ENCODE assay signal across 14 mouse cellular contexts in the genomic region with DNA sequence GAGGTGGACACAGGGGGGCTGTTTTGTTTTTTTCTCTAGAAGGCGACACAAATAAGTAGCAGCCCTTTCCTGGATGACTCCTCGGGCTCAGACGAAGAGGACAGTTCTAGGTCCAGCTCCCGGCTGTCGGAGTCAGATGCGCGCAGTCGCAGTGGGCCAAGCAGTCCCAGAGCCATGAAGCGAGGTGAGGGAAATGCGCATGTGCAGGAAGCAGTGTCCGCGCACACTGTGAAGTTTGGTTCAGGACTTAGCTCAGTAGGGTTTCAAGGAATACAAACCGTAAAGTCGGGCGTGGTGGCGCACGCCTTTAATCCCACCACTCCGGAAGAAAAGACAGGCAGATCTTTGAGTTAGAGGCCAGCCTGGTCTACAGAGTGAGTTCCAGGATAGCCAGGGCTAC. TPM values are rescaled to one million over a fixed set of nuclear protein-coding genes. Genes with fewer than 3 reads are reported as not detected.
A peak's percentile ranks its signal among the peaks of the same experiment; 100 is the strongest.
DNase-seq lines count a peak whose midpoint lies in the region; ATAC-seq and TF ChIP-seq lines count a peak whose summit lies in the region.
"Had no signal": no experiment of that assay in that cellular context is flagged by ENCODE, and none has a peak within 500 bp of the region (broad histone marks: within the 10 kb centered on the region; RNA-seq: fewer than 3 reads in every experiment).

No protein-coding gene starts in this region.

- 85% methylated on average over 18 of the region's 18 CpGs for WGBS in lung, adult 2 months
- WGBS in forebrain, embryonic 15.5 days, result 74% methylated on average over 18 of the region's 18 CpGs

- no peak for TF ChIP-seq POLR2A in lung, adult 2 months (IDR thresholded peaks at IDR 0.05; ENCODE audit: borderline replicate concordance, extremely low read depth, low read depth, low read length)

- ATAC-seq in forebrain, embryonic 15.5 days (replicated peaks), result 0 out of 2 replicates have a peak, but pooled peaks have one; percentile 51
- ATAC-seq: Patski had no signal

- H3K27ac ChIP-seq in forebrain, embryonic 15.5 days (replicated peaks), result no peak overlapping the region
- H3K27ac ChIP-seq: embryonic facial prominence, embryonic 12.5 days; gastrocnemius, adult 2 months; limb, embryonic 12.5 days had no signal

- H3K9me3 ChIP-seq in forebrain, embryonic 15.5 days, result no peaks in the 10 kb centered on the region
- H3K9me3 ChIP-seq: embryonic facial prominence, embryonic 12.5 days; limb, embryonic 12.5 days had no signal

- no peak overlapping the region for H3K4me3 ChIP-seq in lung, adult 2 months (replicated peaks; ENCODE audit: extremely low read depth, low read depth, low read length)
- H3K4me3 ChIP-seq in forebrain, embryonic 15.5 days, result peak overlapping the region; percentile 21
- H3K4me3 ChIP-seq: embryonic facial prominence, embryonic 12.5 days; gastrocnemius, adult 2 months; limb, embryonic 12.5 days had no signal

- H3K36me3 ChIP-seq in forebrain, embryonic 15.5 days, result no peaks in the 10 kb centered on the region
- H3K36me3 ChIP-seq: embryonic facial prominence, embryonic 12.5 days had no signal

- no peaks in the 10 kb centered on the region for H3K4me1 ChIP-seq in lung, adult 2 months (ENCODE audit: control insufficient read depth, insufficient read depth, low read length)
- peaks cover 3% of the 10 kb centered on the region for H3K4me1 ChIP-seq in forebrain, embryonic 15.5 days
- H3K4me1 ChIP-seq: limb, embryonic 12.5 days had no signal

- no peak for TF ChIP-seq CTCF in lung, adult 2 months (IDR thresholded peaks at IDR 0.05; ENCODE audit: insufficient read depth, low read length)

- H3K4me2 ChIP-seq in forebrain, embryonic 15.5 days (replicated peaks), result peak overlapping the region; percentile 29
- H3K4me2 ChIP-seq: embryonic facial prominence, embryonic 12.5 days; limb, embryonic 12.5 days had no signal

- H3K27me3 ChIP-seq in forebrain, embryonic 15.5 days, result no peaks in the 10 kb centered on the region
- H3K27me3 ChIP-seq: embryonic facial prominence, embryonic 12.5 days; limb, embryonic 12.5 days; Patski had no signal

- no peak overlapping the region for H3K9ac ChIP-seq in forebrain, embryonic 15.5 days (replicated peaks)
- H3K9ac ChIP-seq: embryonic facial prominence, embryonic 12.5 days; limb, embryonic 12.5 days had no signal

- peak; percentile 8 to 15 for DNase-seq in adrenal gland, postnatal 36 days
- DNase-seq in adrenal gland, postnatal 10 days, result no peak
- DNase-seq in lung, postnatal 14 days, result peak; percentile 7
- no peak for DNase-seq in lung, adult 2 months
- peak; percentile 38 for DNase-seq in retina, embryonic 14.5 days (ENCODE audit: low spot score)
- DNase-seq in thymus, postnatal 0 days (ENCODE audit: low spot score), result no peak
- no peak for DNase-seq in spleen, adult 18-20 months
- DNase-seq: gastrocnemius, adult 2 months; kidney, postnatal 36 days had no signal

RNA-seq across cellular contexts. Expression of a gene that starts 54.7 kb away (rescaled TPM):
- total RNA-seq in adrenal gland, postnatal 36 days (2021), result 10 to 100 TPM; 23.9 to 43.4 TPM
- 10 to 100 TPM; 14.6 to 17.9 TPM for total RNA-seq in adrenal gland, postnatal 10 days (2021)
- polyA plus RNA-seq in lung, adult 2 months (2012; rRNA removed), result 5.5 and 11.4 TPM in 2 replicates
- 33.4 and 36.1 TPM in 2 replicates for polyA plus RNA-seq in forebrain, embryonic 15.5 days (2015; fragmentation: Nextera tagmentation; extraction: Ambion mirVana)
- polyA plus RNA-seq in thymus, postnatal 0 days (2015; fragmentation: Nextera tagmentation; extraction: Ambion mirVana), result 9.3 and 9.9 TPM in 2 replicates

RNA-seq across cellular contexts. Expression of a gene that starts 59.9 kb away (rescaled TPM):
- total RNA-seq in adrenal gland, postnatal 36 days (2021), result 1 to 10 TPM; 4.6 to 5.2 TPM
- total RNA-seq in adrenal gland, postnatal 10 days (2021), result 1 to 10 TPM; 7.4 to 7.6 TPM
- 8.0 and 12.1 TPM in 2 replicates for polyA plus RNA-seq in lung, adult 2 months (2012; rRNA removed)
- polyA plus RNA-seq in forebrain, embryonic 15.5 days (2015; fragmentation: Nextera tagmentation; extraction: Ambion mirVana), result 0.88 and 1.2 TPM in 2 replicates
- polyA plus RNA-seq in thymus, postnatal 0 days (2015; fragmentation: Nextera tagmentation; extraction: Ambion mirVana), result 0.33 TPM in 2 replicates
- total RNA-seq: hematopoietic stem cell, adult 5-6 weeks had no signal

Comparison
In these comparisons a context has a peak if more than half of its experiments do, and no peak if none do; other contexts are left out.
1. DNase-seq: peak in adrenal gland, postnatal 36 days (2 of 2), lung, postnatal 14 days (single experiment) and retina, embryonic 14.5 days (single experiment); none in adrenal gland, postnatal 10 days (single experiment), lung, adult 2 months (single experiment), thymus, postnatal 0 days (single experiment) and spleen, adult 18-20 months (0 of 2).